Mouse (Mus musculus): Measurements from ENCODE around the gene Gm21865.
"Not testable (repeated sequence)": the region's sequence is repeated elsewhere in the genome, so short reads cannot be mapped to it uniquely, and the experiment has no call there.

The Gm21865 gene

GRCm38 (mm10) chrY:40316803-40317202 lies at the start of gene Gm21865:
Gene Gm21865 (minus strand): TSS chrY:40316903.
- not testable (repeated sequence) for DNase-seq

Data from embryo, embryonic 11 days (tissue).